Mouse (Mus musculus) heart, adult 9 months (tissue): ENCODE data around the gene Mid1.
"Not testable (repeated sequence)": the region's sequence is repeated elsewhere in the genome, so short reads cannot be mapped to it uniquely, and the experiment has no call there.

Experiments
- DNase-seq, 2 experiments: peaks; one replicate each; pipeline ENCODE4 v3.0.0; 2022; ENCODE audit warnings: low spot score in 2 of 2

The Mid1 gene

GRCm38 (mm10) chrX:169971562-169971961, 286.6 kb downstream of the Mid1 start:
- DNase-seq: peak in 1 of 2 experiments; percentile 2

- DNase-seq: peak in 1 of 2 experiments; percentile 37
These were observed 287.1 kb downstream of the Mid1 start for GRCm38 (mm10) chrX:169972131-169972530.

GRCm38 (mm10) chrX:169972791-169973494, 287.9 kb downstream of the Mid1 start:
- peak; percentile 38 to 73 for DNase-seq

GRCm38 (mm10) chrX:169973806-169974205, 288.8 kb downstream of the Mid1 start:
- DNase-seq: peak in 1 of 2 experiments; percentile 45

GRCm38 (mm10) chrX:169974456-169974855, 289.5 kb downstream of the Mid1 start:
- not testable (repeated sequence) for DNase-seq

- DNase-seq: peak in 1 of 2 experiments; percentile 67
These were observed 290.0 kb downstream of the Mid1 start for GRCm38 (mm10) chrX:169974974-169975373.

- peak; percentile 55 to 88 for DNase-seq
These were observed 290.7 kb downstream of the Mid1 start for GRCm38 (mm10) chrX:169975681-169976131.

- DNase-seq: peak in 1 of 2 experiments; percentile 33
These were observed 291.3 kb downstream of the Mid1 start for GRCm38 (mm10) chrX:169976340-169976739.

- DNase-seq: peak in 1 of 2 experiments; percentile 59
These were observed 292.9 kb downstream of the Mid1 start for GRCm38 (mm10) chrX:169977856-169978435.

GRCm38 (mm10) chrX:169978436-169979381, 293.7 kb downstream of the Mid1 start:
- DNase-seq: peak; percentile 78 to 90

- peak in 1 of 2 experiments; percentile 68 for DNase-seq
These were observed 294.6 kb downstream of the Mid1 start for GRCm38 (mm10) chrX:169979461-169980202.

GRCm38 (mm10) chrX:169980203-169980556, 295.2 kb downstream of the Mid1 start:
- DNase-seq: peak in 1 of 2 experiments; percentile 73

- DNase-seq: peak in 1 of 2 experiments; percentile 88
These were observed 295.9 kb downstream of the Mid1 start for GRCm38 (mm10) chrX:169980809-169981289.

GRCm38 (mm10) chrX:169981761-169982181, 296.8 kb downstream of the Mid1 start:
- DNase-seq: peak in 1 of 2 experiments; percentile 72

- DNase-seq: peak in 1 of 2 experiments; percentile 19
These were observed 297.8 kb downstream of the Mid1 start for GRCm38 (mm10) chrX:169982606-169983400.

- peak; percentile 2 to 44 for DNase-seq
These were observed 298.6 kb downstream of the Mid1 start for GRCm38 (mm10) chrX:169983401-169984165.

GRCm38 (mm10) chrX:169984331-169984730, 299.3 kb downstream of the Mid1 start:
- peak; percentile 0 to 25 for DNase-seq

GRCm38 (mm10) chrX:169984853-169985252, 299.9 kb downstream of the Mid1 start:
- peak; percentile 0 to 39 for DNase-seq

GRCm38 (mm10) chrX:169985796-169986195, 300.8 kb downstream of the Mid1 start:
- peak; percentile 9 to 60 for DNase-seq
